Comparison of ENCODE assay signal across 22 mouse cellular contexts in the genomic region with DNA sequence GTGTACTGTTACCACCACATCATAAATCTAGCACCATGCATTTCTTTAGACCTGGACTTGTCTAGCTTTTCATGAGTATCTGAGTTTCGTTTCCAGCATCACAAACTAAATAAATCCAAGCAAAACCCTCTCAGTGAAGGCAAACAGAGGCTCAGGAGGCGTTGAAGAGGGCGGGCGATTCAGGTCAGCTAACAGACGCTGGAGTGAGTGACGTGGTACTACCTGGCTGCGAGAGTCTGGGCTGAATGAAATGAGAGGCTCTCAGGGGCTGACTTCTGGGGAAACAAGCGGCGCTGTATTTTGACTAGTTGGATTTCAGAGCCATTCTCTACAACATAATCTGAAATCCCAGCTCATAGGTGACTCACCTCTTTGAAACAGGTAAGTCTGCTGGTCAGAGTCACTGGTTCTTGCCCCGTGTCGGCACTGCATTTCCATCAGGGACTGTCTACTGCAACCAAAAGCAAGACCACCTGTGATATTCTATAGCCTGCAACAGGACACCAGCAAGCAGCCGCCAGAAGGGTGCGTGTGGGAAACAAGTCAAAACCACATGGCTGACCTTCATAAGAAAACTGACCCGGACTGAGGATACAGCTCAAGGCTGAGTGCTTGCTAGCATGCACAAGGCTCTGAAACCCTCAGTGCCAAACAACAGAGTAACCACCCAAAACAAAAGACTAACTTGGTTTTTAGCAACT. TPM values are rescaled to one million over a fixed set of nuclear protein-coding genes. Genes with fewer than 3 reads are reported as not detected.
DNase-seq lines count a peak whose midpoint lies in the region; ATAC-seq and TF ChIP-seq lines count a peak whose summit lies in the region.
"Had no signal": no experiment of that assay in that cellular context is flagged by ENCODE, and none has a peak within 500 bp of the region (broad histone marks: within the 10 kb centered on the region; RNA-seq: fewer than 3 reads in every experiment).

No protein-coding gene starts in this region.

- no peak for TF ChIP-seq CTCF in lung, embryonic 14.5 days (IDR thresholded peaks at IDR 0.05; ENCODE audit: low read depth)

- no peak overlapping the region for H3K4me3 ChIP-seq in lung, embryonic 14.5 days (ENCODE audit: low read depth, low read length)
- no peak overlapping the region for H3K4me3 ChIP-seq in embryonic facial prominence, embryonic 11.5 days (ENCODE audit: low read depth, low read length)
- no peak overlapping the region for H3K4me3 ChIP-seq in stomach, embryonic 14.5 days (ENCODE audit: low read depth, low read length)
- no peak overlapping the region for H3K4me3 ChIP-seq in forebrain, embryonic 10.5 days
- H3K4me3 ChIP-seq: embryonic facial prominence, embryonic 13.5 days; intestine, embryonic 15.5 days; midbrain, embryonic 15.5 days had no signal

- ATAC-seq in lung, embryonic 14.5 days (ENCODE audit: insufficient read depth): peak; percentile 71; the same call in 1 of the 2 replicates
- ATAC-seq in embryonic facial prominence, embryonic 11.5 days (replicated peaks; ENCODE audit: insufficient number of reproducible peaks, low FRiP score, low TSS enrichment, low read depth): no peak
- ATAC-seq in stomach, embryonic 14.5 days (ENCODE audit: insufficient number of reproducible peaks, insufficient read depth, low FRiP score, low read depth): 0 out of 2 replicates have a peak, but pooled peaks have one; percentile 61
- ATAC-seq: intestine, embryonic 15.5 days; midbrain, embryonic 15.5 days had no signal

- H3K27ac ChIP-seq in lung, embryonic 14.5 days (ENCODE audit: low read depth): peak overlapping the region; percentile 60; the same call in 1 of the 2 replicates
- H3K27ac ChIP-seq in embryonic facial prominence, embryonic 11.5 days (replicated peaks; ENCODE audit: low read depth, low read length): no peak overlapping the region
- H3K27ac ChIP-seq in stomach, embryonic 14.5 days (ENCODE audit: low read length): no peak overlapping the region; the same call in 1 of the 2 replicates
- no peak overlapping the region for H3K27ac ChIP-seq in forebrain, embryonic 10.5 days
- H3K27ac ChIP-seq: embryonic facial prominence, embryonic 13.5 days; intestine, embryonic 15.5 days; kidney, postnatal 0 days; midbrain, embryonic 15.5 days had no signal

- 53% methylated on average over 14 of the region's 14 CpGs for WGBS in lung, embryonic 14.5 days
- 59% methylated on average over 14 of the region's 14 CpGs for WGBS in embryonic facial prominence, embryonic 11.5 days
- 70% methylated on average over 14 of the region's 14 CpGs for WGBS in stomach, embryonic 14.5 days
- WGBS in forebrain, embryonic 10.5 days: 85% methylated on average over 14 of the region's 14 CpGs

- H3K4me2 ChIP-seq in lung, embryonic 14.5 days: peak overlapping the region; percentile 29; the same call in 1 of the 2 replicates
- no peak overlapping the region for H3K4me2 ChIP-seq in embryonic facial prominence, embryonic 11.5 days (ENCODE audit: low read depth, low read length)
- H3K4me2 ChIP-seq in stomach, embryonic 14.5 days (replicated peaks; ENCODE audit: low read depth, low read length): no peak overlapping the region
- H3K4me2 ChIP-seq: embryonic facial prominence, embryonic 13.5 days; intestine, embryonic 15.5 days; midbrain, embryonic 15.5 days had no signal

- H3K36me3 ChIP-seq in lung, embryonic 14.5 days (ENCODE audit: insufficient read depth): no peaks in the 10 kb centered on the region
- H3K36me3 ChIP-seq in embryonic facial prominence, embryonic 11.5 days (replicated peaks; ENCODE audit: control insufficient read depth, insufficient read depth, low read depth, low read length): no peaks in the 10 kb centered on the region
- H3K36me3 ChIP-seq in stomach, embryonic 14.5 days (ENCODE audit: control insufficient read depth, insufficient read depth, low read length): no peaks in the 10 kb centered on the region
- H3K36me3 ChIP-seq in forebrain, embryonic 10.5 days (replicated peaks): no peaks in the 10 kb centered on the region
- H3K36me3 ChIP-seq: embryonic facial prominence, embryonic 13.5 days; intestine, embryonic 15.5 days; midbrain, embryonic 15.5 days had no signal

- H3K27me3 ChIP-seq in lung, embryonic 14.5 days (ENCODE audit: insufficient read depth, low read length): no peaks in the 10 kb centered on the region
- no peaks in the 10 kb centered on the region for H3K27me3 ChIP-seq in embryonic facial prominence, embryonic 11.5 days (ENCODE audit: control insufficient read depth, insufficient read depth, low read length)
- no peaks in the 10 kb centered on the region for H3K27me3 ChIP-seq in stomach, embryonic 14.5 days (ENCODE audit: control insufficient read depth, insufficient read depth, low read length)
- H3K27me3 ChIP-seq in forebrain, embryonic 10.5 days (ENCODE audit: poor library complexity, severe bottlenecking): no peaks in the 10 kb centered on the region
- H3K27me3 ChIP-seq: CH12.LX; embryonic facial prominence, embryonic 13.5 days; intestine, embryonic 15.5 days; midbrain, embryonic 15.5 days had no signal

- no peak overlapping the region for H3K9ac ChIP-seq in lung, embryonic 14.5 days
- no peak overlapping the region for H3K9ac ChIP-seq in embryonic facial prominence, embryonic 11.5 days (replicated peaks; ENCODE audit: low read length)
- no peak overlapping the region for H3K9ac ChIP-seq in stomach, embryonic 14.5 days (replicated peaks; ENCODE audit: low read depth, low read length)
- H3K9ac ChIP-seq: embryonic facial prominence, embryonic 13.5 days; intestine, embryonic 15.5 days; midbrain, embryonic 15.5 days had no signal

- no peaks in the 10 kb centered on the region for H3K9me3 ChIP-seq in lung, embryonic 14.5 days (ENCODE audit: low read depth, low read length)
- no peaks in the 10 kb centered on the region for H3K9me3 ChIP-seq in embryonic facial prominence, embryonic 11.5 days (replicated peaks; ENCODE audit: control insufficient read depth, low read length)
- H3K9me3 ChIP-seq in stomach, embryonic 14.5 days (ENCODE audit: control insufficient read depth, low read depth, low read length): no peaks in the 10 kb centered on the region
- H3K9me3 ChIP-seq in forebrain, embryonic 10.5 days: no peaks in the 10 kb centered on the region
- H3K9me3 ChIP-seq: embryonic facial prominence, embryonic 13.5 days; intestine, embryonic 15.5 days; midbrain, embryonic 15.5 days had no signal

- no peaks in the 10 kb centered on the region for H3K4me1 ChIP-seq in lung, embryonic 14.5 days (ENCODE audit: insufficient read depth)
- H3K4me1 ChIP-seq in embryonic facial prominence, embryonic 11.5 days (ENCODE audit: control insufficient read depth, insufficient read depth, low read length): no peaks in the 10 kb centered on the region
- no peaks in the 10 kb centered on the region for H3K4me1 ChIP-seq in stomach, embryonic 14.5 days (ENCODE audit: control insufficient read depth, insufficient read depth, low read length)
- H3K4me1 ChIP-seq in forebrain, embryonic 10.5 days: no peaks in the 10 kb centered on the region; the same call in 1 of the 2 replicates
- H3K4me1 ChIP-seq: intestine, embryonic 15.5 days; midbrain, embryonic 15.5 days had no signal

- peak; percentile 40 to 70 for DNase-seq in adrenal gland, adult (ENCODE audit: inconsistent age in 2 of 2, low spot score in 1 of 2)
- DNase-seq in adrenal gland, postnatal 4 days (ENCODE audit: low spot score in 2 of 2): no peak
- peak; percentile 52 for DNase-seq in lung, embryonic 14.5 days
- no peak for DNase-seq in lung, postnatal 25 days (ENCODE audit: low spot score)
- peak; percentile 60 for DNase-seq in embryonic facial prominence, embryonic 11.5 days (ENCODE audit: low spot score)
- no peak for DNase-seq in forebrain, embryonic 10.5 days (ENCODE audit: extremely low spot score, low spot score)
- DNase-seq in cerebellum, adult 11 months: no peak
- DNase-seq: cerebellum, adult 9-11 months; heart, adult 18-20 months; layer of hippocampus, adult 9-11 months; retina, postnatal 1 day; spleen, adult 18-20 months; thymus, postnatal 25 days had no signal

RNA-seq across cellular contexts. Expression of a gene that starts 11.3 kb away (rescaled TPM):
- total RNA-seq in adrenal gland, postnatal 4 days (2021): 10 to 100 TPM; 15.8 to 17.6 TPM
- polyA plus RNA-seq in lung, embryonic 14.5 days (2014; fragmentation: Nextera tagmentation; extraction: Ambion mirVana): 50.3 and 52.3 TPM in 2 replicates
- polyA plus RNA-seq in embryonic facial prominence, embryonic 11.5 days (2014; fragmentation: Nextera tagmentation; extraction: Ambion mirVana): 58.4 and 66.0 TPM in 2 replicates
- polyA plus RNA-seq in stomach, embryonic 14.5 days (2014; fragmentation: Nextera tagmentation; extraction: Ambion mirVana): 30.1 and 34.0 TPM in 2 replicates
- polyA plus RNA-seq in forebrain, embryonic 10.5 days (2016; fragmentation: Nextera tagmentation; extraction: Ambion mirVana): 82.7 and 87.4 TPM in 2 replicates

RNA-seq across cellular contexts. Expression of a gene that starts 40.0 kb away (rescaled TPM):
- total RNA-seq in adrenal gland, postnatal 4 days (2021): 10 to 100 TPM; 37.0 to 40.4 TPM
- 5.8 and 6.5 TPM in 2 replicates for polyA plus RNA-seq in lung, embryonic 14.5 days (2014; fragmentation: Nextera tagmentation; extraction: Ambion mirVana)
- 4.8 and 6.2 TPM in 2 replicates for polyA plus RNA-seq in embryonic facial prominence, embryonic 11.5 days (2014; fragmentation: Nextera tagmentation; extraction: Ambion mirVana)
- 6.5 and 7.1 TPM in 2 replicates for polyA plus RNA-seq in stomach, embryonic 14.5 days (2014; fragmentation: Nextera tagmentation; extraction: Ambion mirVana)
- polyA plus RNA-seq in forebrain, embryonic 10.5 days (2016; fragmentation: Nextera tagmentation; extraction: Ambion mirVana): 2.3 and 2.6 TPM in 2 replicates

RNA-seq across cellular contexts. Expression of a gene that starts 47.9 kb away (rescaled TPM):
- not detected for total RNA-seq in adrenal gland, postnatal 4 days (2021)
- not detected in 2 replicates for polyA plus RNA-seq in lung, embryonic 14.5 days (2014; fragmentation: Nextera tagmentation; extraction: Ambion mirVana)
- polyA plus RNA-seq in embryonic facial prominence, embryonic 11.5 days (2014; fragmentation: Nextera tagmentation; extraction: Ambion mirVana): 0.29 TPM in 1 of 2 replicates, not detected in the other
- not detected in 2 replicates for polyA plus RNA-seq in stomach, embryonic 14.5 days (2014; fragmentation: Nextera tagmentation; extraction: Ambion mirVana)
- 0.26 TPM in 1 of 2 replicates, not detected in the other for polyA plus RNA-seq in forebrain, embryonic 10.5 days (2016; fragmentation: Nextera tagmentation; extraction: Ambion mirVana)
- total RNA-seq: CH12.LX; liver, adult 2 months; megakaryocyte, adult 5-6 weeks had no signal
- polyA plus RNA-seq: hindbrain, embryonic 11.5 days; intestine, embryonic 15.5 days; kidney, postnatal 0 days; liver, adult 2 months had no signal

Comparison
In these comparisons a context has a peak if more than half of its experiments do, and no peak if none do; other contexts are left out.
1. DNase-seq: peak in adrenal gland, adult (2 of 2), lung, embryonic 14.5 days (single experiment) and embryonic facial prominence, embryonic 11.5 days (single experiment); none in adrenal gland, postnatal 4 days (0 of 2), lung, postnatal 25 days (single experiment), forebrain, embryonic 10.5 days (single experiment) and cerebellum, adult 11 months (single experiment).